Mouse (Mus musculus) B cell, adult 62 days (primary cell): ENCODE results near the gene Mrap2. TPM values are rescaled to one million over a fixed set of nuclear protein-coding genes. Genes with fewer than 3 reads are reported as not detected.

ENCODE experiments used
- total RNA-seq: library from RNA; stranded (reverse); gene quantifications from 4 replicates; pipeline ENCODE4 v1.2.4, GENCODE M21; 2023

Gene Mrap2
- not detected in 4 replicates for total RNA-seq

DNA sequence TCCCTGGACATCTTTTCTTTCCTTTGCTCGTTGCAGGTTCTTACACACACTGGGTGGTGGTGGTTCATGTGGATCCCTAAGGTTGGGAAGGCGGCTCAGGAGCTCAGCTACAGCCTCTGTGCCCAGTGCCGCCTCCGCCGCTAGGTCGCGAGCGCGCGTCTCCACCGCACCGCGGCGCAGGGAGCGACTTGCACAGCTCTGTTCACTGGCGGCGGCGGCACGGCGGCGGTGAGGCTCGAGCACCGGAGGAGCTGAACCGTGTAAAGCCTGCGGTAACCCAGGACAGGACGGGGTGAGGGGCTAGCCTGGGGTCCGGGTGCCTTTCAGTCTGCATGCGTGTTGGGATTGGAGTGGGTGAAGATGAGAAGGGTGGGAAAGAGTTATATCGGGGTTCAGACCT is at the start of gene Mrap2:
Gene Mrap2 (plus strand): TSS at position 201 of the 400 bp plus-strand sequence.

Other genes with a start within 250 kb of the Mrap2 start
- gene Ripply2, start 128.8 kb upstream of the Mrap2 start, total RNA-seq: not detected in 4 replicates
- 55.5 to 71.9 TPM (median 57.5 TPM) in 4 replicates for gene Cyb5r4, start 122.3 kb upstream of the Mrap2 start, total RNA-seq
- gene Cep162, start 111.2 kb downstream of the Mrap2 start, total RNA-seq: 11.0 to 17.8 TPM (median 14.0 TPM) in 4 replicates